8 mouse cellular contexts compared by ENCODE assay signal in genomic region chr1:168432281-168432725, GRCm38 (mm10). TPM values are rescaled to one million over a fixed set of nuclear protein-coding genes. Genes with fewer than 3 reads are reported as not detected.
DNase-seq lines count a peak whose midpoint lies in the region; ATAC-seq and TF ChIP-seq lines count a peak whose summit lies in the region.

No protein-coding gene starts in this region.

- WGBS in lung, adult 2 months: under 1% methylated on average over 20 of the region's 22 CpGs
- WGBS in neural tube, embryonic 15.5 days: under 1% methylated on average over 22 of the region's 22 CpGs

- ATAC-seq in neural tube, embryonic 15.5 days (ENCODE audit: low FRiP score): peak; percentile 99

- no peak overlapping the region for H3K9ac ChIP-seq in neural tube, embryonic 15.5 days (replicated peaks)

- TF ChIP-seq CTCF in layer of hippocampus, adult 2 months (conservative IDR thresholded peaks at IDR 0.05): no peak
- TF ChIP-seq CTCF in lung, adult 2 months (IDR thresholded peaks at IDR 0.05; ENCODE audit: insufficient read depth, low read length): no peak

- no peaks in the 10 kb centered on the region for H3K27me3 ChIP-seq in neural tube, embryonic 15.5 days (replicated peaks)

- peak; percentile 99 for DNase-seq in Muller cell, postnatal 12 days (ENCODE audit: inconsistent ontology term)
- DNase-seq in cerebellum, adult 9-10 months: peak; percentile 99
- peak; percentile 99 for DNase-seq in forelimb bud, embryonic 11.5 days (ENCODE audit: low read depth, low spot score)
- peak; percentile 96 for DNase-seq in heart, postnatal 4 days
- DNase-seq in layer of hippocampus, adult 2 months (ENCODE audit: low spot score in 2 of 2): peak; percentile 95 to 99
- DNase-seq in lung, adult 2 months: peak; percentile 93
- peak; percentile 95 for DNase-seq in testis, postnatal 10 days (ENCODE audit: low spot score)

- H3K27ac ChIP-seq in layer of hippocampus, adult 2 months: peak overlapping the region; percentile 79
- no peak overlapping the region; the same call in 1 of the 2 replicates for H3K27ac ChIP-seq in neural tube, embryonic 15.5 days (replicated peaks)

- H3K4me2 ChIP-seq in neural tube, embryonic 15.5 days: peak overlapping the region; percentile 60

- peak overlapping the region; percentile 61 for H3K4me3 ChIP-seq in layer of hippocampus, adult 2 months
- H3K4me3 ChIP-seq in lung, adult 2 months (replicated peaks; ENCODE audit: extremely low read depth, low read depth, low read length): peak overlapping the region; percentile 97
- H3K4me3 ChIP-seq in neural tube, embryonic 15.5 days (replicated peaks): peak overlapping the region; percentile 38

- no peaks in the 10 kb centered on the region for H3K36me3 ChIP-seq in neural tube, embryonic 15.5 days

- H3K9me3 ChIP-seq in neural tube, embryonic 15.5 days (replicated peaks): no peaks in the 10 kb centered on the region

- TF ChIP-seq POLR2A in lung, adult 2 months (IDR thresholded peaks at IDR 0.05; ENCODE audit: borderline replicate concordance, extremely low read depth, low read depth, low read length): peak; percentile 77; the same call in 1 of the 2 replicates

- H3K4me1 ChIP-seq in lung, adult 2 months (ENCODE audit: control insufficient read depth, insufficient read depth, low read length): peaks cover 3% of the 10 kb centered on the region; the same call in 1 of the 2 replicates
- peaks cover 14% of the 10 kb centered on the region for H3K4me1 ChIP-seq in neural tube, embryonic 15.5 days

RNA-seq across cellular contexts. Expression of gene Pbx1, which starts 0.2 kb away (rescaled TPM):
- total RNA-seq in heart, postnatal 4 days (2021): 100 to 1,000 TPM in 1 of 2 experiments, 10 to 100 TPM in 1; 90.6 to 101 TPM
- total RNA-seq in layer of hippocampus, adult 2 months (2021): 100 to 1,000 TPM; 120 to 123 TPM
- polyA plus RNA-seq in lung, adult 2 months (2012; rRNA removed): 45.2 and 56.8 TPM in 2 replicates
- polyA plus RNA-seq in neural tube, embryonic 15.5 days (2015; fragmentation: Nextera tagmentation; extraction: Ambion mirVana): 28.8 and 31.4 TPM in 2 replicates

Comparison
In these comparisons a context has a peak if more than half of its experiments do, and no peak if none do; other contexts are left out.
1. H3K4me3 ChIP-seq: peak in every context shown above with its lines; median percentile 97 in lung, adult 2 months; 61 in layer of hippocampus, adult 2 months; 38 in neural tube, embryonic 15.5 days.